Comparison of ENCODE assay signal across 8 mouse cellular contexts in genomic region chr17:35439295-35439747, GRCm38 (mm10). TPM values are rescaled to one million over a fixed set of nuclear protein-coding genes. Genes with fewer than 3 reads are reported as not detected.
DNase-seq lines count a peak whose midpoint lies in the region; ATAC-seq lines count a peak whose summit lies in the region.
"Not testable (repeated sequence)": the region's sequence is repeated elsewhere in the genome, so short reads cannot be mapped to it uniquely, and the experiment has no call there.
"Had no signal": no experiment of that assay in that cellular context is flagged by ENCODE, and none has a peak within 500 bp of the region (broad histone marks: within the 10 kb centered on the region; RNA-seq: fewer than 3 reads in every experiment).

No protein-coding gene starts in this region.

- peaks cover 20% of the 10 kb centered on the region; the same call in 1 of the 2 replicates for H3K27me3 ChIP-seq in embryonic facial prominence, embryonic 12.5 days
- peaks cover 24% of the 10 kb centered on the region for H3K27me3 ChIP-seq in heart, embryonic 11.5 days (ENCODE audit: control insufficient read depth, insufficient read depth, low read length)
- H3K27me3 ChIP-seq in intestine, embryonic 14.5 days (replicated peaks; ENCODE audit: control insufficient read depth, insufficient read depth, low read length), result peaks cover 11% of the 10 kb centered on the region; the same call in 1 of the 2 replicates
- peaks cover 19% of the 10 kb centered on the region for H3K27me3 ChIP-seq in limb, embryonic 12.5 days
- not testable (repeated sequence) for H3K27me3 ChIP-seq in megakaryocyte, embryonic 14.5 days (replicated peaks)

- not testable (repeated sequence) for H3K27ac ChIP-seq in embryonic facial prominence, embryonic 12.5 days; heart, embryonic 11.5 days (ENCODE audit: low read depth, low read length); intestine, embryonic 14.5 days (ENCODE audit: low read depth); limb, embryonic 12.5 days

- not testable (repeated sequence) for H3K36me3 ChIP-seq in embryonic facial prominence, embryonic 12.5 days; heart, embryonic 11.5 days (ENCODE audit: control insufficient read depth, insufficient read depth, low read length); intestine, embryonic 14.5 days (ENCODE audit: control insufficient read depth, insufficient read depth, low read length); limb, embryonic 12.5 days; megakaryocyte, embryonic 14.5 days (replicated peaks; ENCODE audit: low read length)

- not testable (repeated sequence) for H3K4me1 ChIP-seq in embryonic facial prominence, embryonic 12.5 days; heart, embryonic 11.5 days (ENCODE audit: control insufficient read depth, insufficient read depth, low read length); intestine, embryonic 14.5 days (replicated peaks; ENCODE audit: control insufficient read depth, insufficient read depth, low read length); limb, embryonic 12.5 days (replicated peaks)
- peaks cover 11% of the 10 kb centered on the region for H3K4me1 ChIP-seq in megakaryocyte, embryonic 14.5 days

- peak; percentile 22; the same call in 1 of the 2 replicates for ATAC-seq in embryonic facial prominence, embryonic 12.5 days (ENCODE audit: insufficient number of reproducible peaks, insufficient read depth, low FRiP score, low TSS enrichment)
- peak; percentile 36 for ATAC-seq in heart, embryonic 11.5 days (replicated peaks; ENCODE audit: insufficient number of reproducible peaks, low FRiP score, low TSS enrichment)
- peak; percentile 34 for ATAC-seq in intestine, embryonic 14.5 days (replicated peaks; ENCODE audit: low FRiP score, low TSS enrichment, low read depth)
- 0 out of 2 replicates have a peak, but pooled peaks have one; percentile 20 for ATAC-seq in limb, embryonic 12.5 days (ENCODE audit: insufficient number of reproducible peaks, insufficient read depth, low FRiP score, low TSS enrichment, low read depth)

- H3K9ac ChIP-seq in embryonic facial prominence, embryonic 12.5 days, result peak overlapping the region; percentile 68
- 0 out of 2 replicates have a peak overlapping the region, but pooled peaks have one; percentile 28 for H3K9ac ChIP-seq in heart, embryonic 11.5 days (ENCODE audit: low read depth, low read length)
- H3K9ac ChIP-seq in intestine, embryonic 14.5 days (ENCODE audit: low read length), result peak overlapping the region; percentile 47
- H3K9ac ChIP-seq in limb, embryonic 12.5 days (replicated peaks), result peak overlapping the region; percentile 74

- H3K4me3 ChIP-seq in embryonic facial prominence, embryonic 12.5 days, result peak overlapping the region; percentile 52
- H3K4me3 ChIP-seq in heart, embryonic 11.5 days (ENCODE audit: low read depth, low read length), result peak overlapping the region; percentile 47
- peak overlapping the region; percentile 35 for H3K4me3 ChIP-seq in intestine, embryonic 14.5 days (ENCODE audit: low read depth, low read length)
- H3K4me3 ChIP-seq in limb, embryonic 12.5 days (replicated peaks), result peak overlapping the region; percentile 58
- H3K4me3 ChIP-seq in megakaryocyte, embryonic 14.5 days (replicated peaks), result peak overlapping the region; percentile 86

- not testable (repeated sequence) for H3K9me3 ChIP-seq in embryonic facial prominence, embryonic 12.5 days; heart, embryonic 11.5 days (replicated peaks; ENCODE audit: control insufficient read depth, low read length); intestine, embryonic 14.5 days (ENCODE audit: control insufficient read depth, low read length); limb, embryonic 12.5 days
- peaks cover 13% of the 10 kb centered on the region for H3K9me3 ChIP-seq in megakaryocyte, embryonic 14.5 days

- peak; percentile 45 for DNase-seq in adrenal gland, postnatal 14 days
- DNase-seq in intestine, embryonic 14.5 days (ENCODE audit: low spot score), result peak; percentile 77
- DNase-seq in right cerebral cortex, postnatal 14 days, result peak; percentile 7

- 1% methylated on average over 47 of the region's 48 CpGs for WGBS in embryonic facial prominence, embryonic 12.5 days
- 1% methylated on average over 41 of the region's 48 CpGs for WGBS in heart, embryonic 11.5 days (ENCODE audit: insufficient replicate concordance)
- under 1% methylated on average over 43 of the region's 48 CpGs for WGBS in intestine, embryonic 14.5 days
- WGBS in limb, embryonic 12.5 days, result 2% methylated on average over 47 of the region's 48 CpGs

- peak overlapping the region; percentile 76 for H3K4me2 ChIP-seq in embryonic facial prominence, embryonic 12.5 days (replicated peaks)
- H3K4me2 ChIP-seq in heart, embryonic 11.5 days, result peak overlapping the region; percentile 80
- H3K4me2 ChIP-seq in intestine, embryonic 14.5 days (ENCODE audit: low read length), result peak overlapping the region; percentile 89
- H3K4me2 ChIP-seq in limb, embryonic 12.5 days, result peak overlapping the region; percentile 91

RNA-seq across cellular contexts. Expression of gene H2-Q7, which starts 0.4 kb away (rescaled TPM):
- 2.7 and 11.1 TPM in 2 replicates for total RNA-seq in adrenal gland, postnatal 14 days (2021)
- polyA plus RNA-seq in embryonic facial prominence, embryonic 12.5 days (2016; fragmentation: Nextera tagmentation; extraction: Ambion mirVana), result 4.6 and 5.9 TPM in 2 replicates
- polyA plus RNA-seq in heart, embryonic 11.5 days (2014; fragmentation: Nextera tagmentation; extraction: Ambion mirVana), result 0.84 and 2.6 TPM in 2 replicates
- polyA plus RNA-seq in intestine, embryonic 14.5 days (2014; fragmentation: Nextera tagmentation; extraction: Ambion mirVana), result 8.1 and 9.0 TPM in 2 replicates
- 17.3 and 19.3 TPM in 2 replicates for polyA plus RNA-seq in limb, embryonic 12.5 days (2016; fragmentation: Nextera tagmentation; extraction: Ambion mirVana)
- polyA plus RNA-seq in megakaryocyte, embryonic 14.5 days (2012; ENCODE audit: insufficient read depth, low replicate concordance), result 3.2 and 20.1 TPM in 2 replicates

RNA-seq across cellular contexts. Expression of gene H2-Q6, which starts 14.7 kb away (rescaled TPM):
- total RNA-seq in adrenal gland, postnatal 14 days (2021), result 0.74 and 7.4 TPM in 2 replicates
- polyA plus RNA-seq in embryonic facial prominence, embryonic 12.5 days (2016; fragmentation: Nextera tagmentation; extraction: Ambion mirVana), result 0.33 and 0.98 TPM in 2 replicates
- 0.38 and 0.39 TPM in 2 replicates for polyA plus RNA-seq in heart, embryonic 11.5 days (2014; fragmentation: Nextera tagmentation; extraction: Ambion mirVana)
- polyA plus RNA-seq in intestine, embryonic 14.5 days (2014; fragmentation: Nextera tagmentation; extraction: Ambion mirVana), result 2.0 and 2.1 TPM in 2 replicates
- polyA plus RNA-seq in limb, embryonic 12.5 days (2016; fragmentation: Nextera tagmentation; extraction: Ambion mirVana), result 2.0 TPM in 2 replicates
- 2.5 and 4.2 TPM in 2 replicates for polyA plus RNA-seq in megakaryocyte, embryonic 14.5 days (2012; ENCODE audit: insufficient read depth, low replicate concordance)
- total RNA-seq: layer of hippocampus, postnatal 25 days had no signal

RNA-seq across cellular contexts. Expression of gene H2-Q10, which starts 30.6 kb away (rescaled TPM):
- 4.4 and 61.3 TPM in 2 replicates for total RNA-seq in adrenal gland, postnatal 14 days (2021)
- 0.11 and 0.17 TPM in 2 replicates for polyA plus RNA-seq in embryonic facial prominence, embryonic 12.5 days (2016; fragmentation: Nextera tagmentation; extraction: Ambion mirVana)
- polyA plus RNA-seq in heart, embryonic 11.5 days (2014; fragmentation: Nextera tagmentation; extraction: Ambion mirVana), result 0.20 and 1.4 TPM in 2 replicates
- polyA plus RNA-seq in intestine, embryonic 14.5 days (2014; fragmentation: Nextera tagmentation; extraction: Ambion mirVana), result 6.3 and 10.0 TPM in 2 replicates
- polyA plus RNA-seq in limb, embryonic 12.5 days (2016; fragmentation: Nextera tagmentation; extraction: Ambion mirVana), result 0.41 and 0.42 TPM in 2 replicates
- polyA plus RNA-seq in megakaryocyte, embryonic 14.5 days (2012; ENCODE audit: insufficient read depth, low replicate concordance), result 0.27 and 2.5 TPM in 2 replicates

RNA-seq across cellular contexts. Expression of gene H2-Q4, which starts 59.9 kb away (rescaled TPM):
- total RNA-seq in adrenal gland, postnatal 14 days (2021), result 16.3 and 26.4 TPM in 2 replicates
- 2.0 and 2.2 TPM in 2 replicates for polyA plus RNA-seq in embryonic facial prominence, embryonic 12.5 days (2016; fragmentation: Nextera tagmentation; extraction: Ambion mirVana)
- 1.8 and 2.7 TPM in 2 replicates for polyA plus RNA-seq in heart, embryonic 11.5 days (2014; fragmentation: Nextera tagmentation; extraction: Ambion mirVana)
- 2.5 and 4.4 TPM in 2 replicates for polyA plus RNA-seq in intestine, embryonic 14.5 days (2014; fragmentation: Nextera tagmentation; extraction: Ambion mirVana)
- 5.0 and 6.0 TPM in 2 replicates for polyA plus RNA-seq in limb, embryonic 12.5 days (2016; fragmentation: Nextera tagmentation; extraction: Ambion mirVana)
- polyA plus RNA-seq in megakaryocyte, embryonic 14.5 days (2012; ENCODE audit: insufficient read depth, low replicate concordance), result 13.9 and 46.4 TPM in 2 replicates

Comparison
In these comparisons a context has a peak if more than half of its experiments do, and no peak if none do; other contexts are left out.
1. DNase-seq: peak in every context shown above with its lines; median percentile 77 in intestine, embryonic 14.5 days; 45 in adrenal gland, postnatal 14 days; 7 in right cerebral cortex, postnatal 14 days.
2. H3K4me3 ChIP-seq: peak in every context shown above with its lines; median percentile 86 in megakaryocyte, embryonic 14.5 days; 58 in limb, embryonic 12.5 days; 52 in embryonic facial prominence, embryonic 12.5 days; 47 in heart, embryonic 11.5 days; 35 in intestine, embryonic 14.5 days.